Mouse (Mus musculus) embryonic facial prominence, embryonic 13.5 days (tissue): ENCODE results near the gene Noxo1. TPM values are rescaled to one million over a fixed set of nuclear protein-coding genes. Genes with fewer than 3 reads are reported as not detected.

Source experiments
- ATAC-seq: fragments of 200-750 bp; cut with Nextera tagmentation; 2 replicates; pipeline ENCODE4 v1.8.0; 2017; ENCODE audit warnings: low read depth; ENCODE audit not compliant: insufficient number of reproducible peaks, insufficient read depth, low FRiP score, low TSS enrichment
- H3K27ac ChIP-seq: fragments of 300-500 bp; sonication (generic); 2 replicates; pipeline ENCODE4 v1.5.1; 2015; ENCODE audit warnings: moderate library complexity, mild to moderate bottlenecking, inconsistent platforms
- H3K27me3 ChIP-seq: fragments of 300-500 bp; sonication (generic); 2 replicates; pipeline ENCODE4 v1.6.1; 2015; ENCODE audit warnings: mild to moderate bottlenecking, inconsistent platforms
- H3K36me3 ChIP-seq: fragments of 300-500 bp; sonication (generic); 2 replicates; pipeline ENCODE4 v1.6.1; 2015; ENCODE audit warnings: mild to moderate bottlenecking, inconsistent platforms
- H3K4me1 ChIP-seq: fragments of 300-500 bp; sonication (generic); 2 replicates; pipeline ENCODE4 v1.6.1; 2015; ENCODE audit warnings: inconsistent platforms
- H3K4me2 ChIP-seq: fragments of 300-500 bp; sonication (generic); 2 replicates; pipeline ENCODE4 v1.6.1; 2015; ENCODE audit warnings: moderate library complexity, mild to moderate bottlenecking, inconsistent platforms
- H3K4me3 ChIP-seq: fragments of 300-500 bp; sonication (generic); 2 replicates; pipeline ENCODE4 v1.5.1; 2015; ENCODE audit warnings: mild to moderate bottlenecking, inconsistent platforms
- H3K9ac ChIP-seq: fragments of 300-500 bp; sonication (generic); 2 replicates; pipeline ENCODE4 v1.6.1; 2015; ENCODE audit warnings: mild to moderate bottlenecking, inconsistent platforms
- H3K9me3 ChIP-seq: fragments of 300-500 bp; sonication (generic); 2 replicates; pipeline ENCODE4 v1.6.1; 2016; ENCODE audit warnings: inconsistent platforms
- WGBS: fragments of 180-500 bp; shearing (Covaris S2); methylation state at CpG from one replicate; pipeline ENCODE4 v1.1.7; 2015; ENCODE audit warnings: mixed read lengths; 5-methylcytosine and 5-hydroxymethylcytosine counted together
- polyA plus RNA-seq: library from polyadenylated mRNA; unstranded; fragments of >200 nt; fragmentation: Nextera tagmentation; extraction: Ambion mirVana; gene quantifications from 2 replicates; pipeline ENCODE4 v1.2.1, GENCODE M21; 2015

Noxo1 gene
- polyA plus RNA-seq: 2.6 and 3.5 TPM in 2 replicates

DNA sequence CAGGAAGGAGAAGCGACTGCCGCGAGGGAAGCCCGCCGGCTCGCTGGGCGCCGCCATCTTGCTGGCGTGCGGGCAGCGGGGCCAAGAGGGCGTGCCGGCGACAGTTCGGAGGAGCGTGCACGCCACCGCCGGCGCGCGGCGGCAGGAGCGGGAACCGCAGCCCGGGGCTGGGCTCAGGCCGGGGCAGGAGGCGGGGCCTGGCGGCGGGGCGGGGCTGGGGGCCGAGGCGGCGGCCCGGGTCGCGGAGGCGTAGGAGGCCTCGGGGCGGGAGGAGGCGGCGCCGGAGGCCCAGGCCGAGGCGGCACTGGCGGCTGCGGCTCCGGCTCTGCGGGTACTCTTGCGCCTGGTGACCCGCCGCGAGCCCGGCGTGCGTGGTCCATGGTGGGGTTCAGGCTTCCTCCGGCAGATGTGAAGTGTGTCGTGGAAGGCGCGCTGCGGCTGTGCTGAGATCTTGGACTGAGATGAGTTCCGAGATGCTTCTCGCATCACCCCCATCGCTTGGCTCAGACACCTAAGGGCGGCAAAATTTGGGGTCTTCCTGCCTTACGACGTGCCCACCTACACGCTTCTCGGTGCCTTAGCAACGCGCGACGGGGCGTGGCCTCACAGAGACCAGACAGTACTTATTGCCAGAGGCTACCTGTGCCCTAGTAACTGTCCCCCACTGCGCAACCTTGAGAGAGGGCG, at the start of gene Noxo1, which contains the start of gene Gfer:
Noxo1 (plus strand) TSS at position 224 of the 687 bp plus-strand sequence.
Gfer (minus strand) TSS at position 146 of the 687 bp plus-strand sequence.
- Histone ChIP-seq H3K4me2 (peak within 1 kb of the TSS; percentile 77), H3K9ac (peak within 1 kb of the TSS; percentile 91), H3K36me3 (peaks cover 36% of the 10 kb centered on the region), H3K27me3 (peaks cover 3% of the 10 kb centered on the region), H3K4me3 (peak within 1 kb of the TSS; percentile 82), H3K27ac (peak within 1 kb of the TSS; percentile 91), H3K9me3 (no peaks in the 10 kb centered on the region), H3K4me1 (peaks cover 31% of the 10 kb centered on the region)
- WGBS: under 1% methylated on average over 75 of the region's 76 CpGs
- ATAC-seq: peak; percentile 86

GRCm38 (mm10) chr17:24646381-24646780, 49.7 kb upstream of the Noxo1 start:
- Histone ChIP-seq H3K36me3 (peaks cover 31% of the 10 kb centered on the region), H3K27ac (no peak overlapping the region), H3K4me1 (peaks cover 44% of the 10 kb centered on the region), H3K9me3 (no peaks in the 10 kb centered on the region), H3K27me3 (0 out of 2 replicates have a peak, but pooled peaks cover 4% of the 10 kb centered on the region), H3K9ac (no peak overlapping the region), H3K4me2 (no peak overlapping the region), H3K4me3 (no peak overlapping the region)
- 85% methylated on average over 4 of the region's 4 CpGs for WGBS
- no peak for ATAC-seq

DNA sequence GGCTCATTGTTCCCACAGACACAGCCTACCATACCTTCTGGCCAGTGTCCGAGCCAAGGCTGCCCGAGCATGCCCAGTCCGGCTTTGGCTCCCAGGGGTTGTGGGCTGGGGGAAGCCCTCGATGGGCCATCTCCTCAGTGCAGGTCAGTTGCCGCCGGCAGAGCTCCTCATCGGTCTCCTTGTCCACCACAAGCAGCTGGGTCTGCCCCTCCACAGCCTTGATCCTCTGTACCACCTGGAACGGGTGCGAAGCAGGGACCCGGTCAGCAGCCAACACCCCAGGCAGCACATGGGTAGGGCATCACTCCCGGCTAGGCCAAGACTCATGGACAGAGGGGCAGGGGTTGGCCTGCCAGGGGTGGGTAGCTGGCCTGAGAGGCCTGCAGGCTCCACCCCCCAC, 48.5 kb upstream of the Noxo1 start:
- Histone ChIP-seq H3K4me1 (peaks cover 44% of the 10 kb centered on the region), H3K27me3 (0 out of 2 replicates have a peak, but pooled peaks cover 4% of the 10 kb centered on the region), H3K9me3 (no peaks in the 10 kb centered on the region), H3K9ac (peak overlapping the region; percentile 44; the same call in 1 of the 2 replicates), H3K27ac (0 out of 2 replicates have a peak overlapping the region, but pooled peaks have one; percentile 28), H3K4me2 (no peak overlapping the region), H3K4me3 (no peak overlapping the region), H3K36me3 (peaks cover 21% of the 10 kb centered on the region)
- WGBS: 83% methylated on average over 11 of the region's 11 CpGs
- ATAC-seq: no peak

GRCm38 (mm10) chr17:24648731-24649377, 47.2 kb upstream of the Noxo1 start:
- Histone ChIP-seq H3K4me3 (peak overlapping the region; percentile 88), H3K27me3 (0 out of 2 replicates have a peak, but pooled peaks cover 4% of the 10 kb centered on the region), H3K4me1 (peaks cover 41% of the 10 kb centered on the region), H3K36me3 (peaks cover 14% of the 10 kb centered on the region), H3K9me3 (no peaks in the 10 kb centered on the region), H3K27ac (no peak overlapping the region), H3K9ac (peak overlapping the region; percentile 94), H3K4me2 (peak overlapping the region; percentile 97)
- no peak for ATAC-seq
- WGBS: 73% methylated on average over 10 of the region's 10 CpGs

DNA sequence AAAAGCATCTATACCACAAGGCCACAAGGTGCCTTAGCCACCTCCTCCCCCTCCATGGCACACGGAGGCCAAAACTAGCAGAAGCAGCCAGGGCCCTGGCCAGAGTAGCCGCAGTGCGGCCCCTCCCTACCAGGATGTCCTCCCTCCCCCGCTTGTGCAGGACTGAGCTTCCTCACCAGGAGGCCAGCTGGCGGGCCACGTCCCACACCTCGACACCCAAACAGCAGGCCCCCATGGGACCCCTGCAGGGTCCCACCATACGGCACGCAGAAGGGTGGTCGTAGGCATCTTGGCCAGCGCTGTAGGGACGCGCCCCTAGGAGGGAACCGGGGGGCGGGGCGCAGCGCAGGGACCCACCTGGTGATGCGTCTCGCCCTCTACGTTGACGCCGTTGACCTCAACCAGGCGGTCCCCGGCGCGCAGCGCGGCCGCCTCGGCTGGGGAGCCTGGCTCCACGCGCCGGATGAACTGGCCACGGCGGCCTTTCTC, 46.4 kb upstream of the Noxo1 start:
- H3K36me3 ChIP-seq: peaks cover 14% of the 10 kb centered on the region
- WGBS: under 1% methylated on average over 35 of the region's 35 CpGs
- peak overlapping the region; percentile 97 for H3K4me2 ChIP-seq
- ATAC-seq: peak; percentile 4; the same call in 1 of the 2 replicates
- peaks cover 34% of the 10 kb centered on the region for H3K4me1 ChIP-seq
- H3K9ac ChIP-seq: peak overlapping the region; percentile 94
- no peaks in the 10 kb centered on the region for H3K9me3 ChIP-seq
- 0 out of 2 replicates have a peak, but pooled peaks cover 4% of the 10 kb centered on the region for H3K27me3 ChIP-seq
- peak overlapping the region; percentile 88 for H3K4me3 ChIP-seq
- peak overlapping the region; percentile 62; the same call in 1 of the 2 replicates for H3K27ac ChIP-seq

GRCm38 (mm10) chr17:24650070-24650616, 45.9 kb upstream of the Noxo1 start, which contains the start of gene Slc9a3r2:
Gene Slc9a3r2 (minus strand): TSS chr17:24650327.
- ATAC-seq: peak; percentile 68; the same call in 1 of the 2 replicates
- H3K27ac ChIP-seq: peak within 1 kb of the TSS; percentile 62; the same call in 1 of the 2 replicates
- H3K36me3 ChIP-seq: peaks cover 14% of the 10 kb centered on the region
- H3K4me2 ChIP-seq: peak within 1 kb of the TSS; percentile 97
- H3K27me3 ChIP-seq: 0 out of 2 replicates have a peak, but pooled peaks cover 4% of the 10 kb centered on the region
- WGBS: under 1% methylated on average over 41 of the region's 41 CpGs
- H3K4me1 ChIP-seq: peaks cover 29% of the 10 kb centered on the region
- peak within 1 kb of the TSS; percentile 94 for H3K9ac ChIP-seq
- peak within 1 kb of the TSS; percentile 88 for H3K4me3 ChIP-seq
- no peaks in the 10 kb centered on the region for H3K9me3 ChIP-seq

DNA sequence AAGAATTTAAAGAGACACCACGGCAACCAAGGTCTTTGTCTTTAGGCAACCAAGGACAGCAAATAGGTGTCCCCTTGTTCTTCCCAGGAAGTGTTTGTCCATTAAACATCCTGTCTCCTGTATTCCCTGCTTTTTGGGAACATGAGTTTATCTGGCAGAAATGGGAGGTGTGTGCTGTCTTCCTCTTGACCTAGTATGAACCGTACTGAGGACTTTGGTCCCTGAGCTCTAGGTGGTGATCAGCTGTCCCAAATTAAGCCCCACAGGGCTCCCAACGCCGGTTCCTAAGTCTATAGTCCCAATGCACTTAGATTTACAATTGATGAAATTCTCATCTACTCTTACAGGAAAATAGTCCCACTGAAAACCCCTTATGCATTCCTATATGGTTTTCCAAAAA, 45.3 kb upstream of the Noxo1 start:
- Histone ChIP-seq H3K9me3 (no peaks in the 10 kb centered on the region), H3K4me3 (peak overlapping the region; percentile 88), H3K9ac (0 out of 2 replicates have a peak overlapping the region, but pooled peaks have one; percentile 94), H3K36me3 (peaks cover 7% of the 10 kb centered on the region), H3K4me2 (peak overlapping the region; percentile 97), H3K4me1 (peaks cover 25% of the 10 kb centered on the region), H3K27ac (no peak overlapping the region), H3K27me3 (0 out of 2 replicates have a peak, but pooled peaks cover 4% of the 10 kb centered on the region)
- no peak for ATAC-seq
- WGBS: 66% methylated on average over 4 of the region's 4 CpGs

DNA sequence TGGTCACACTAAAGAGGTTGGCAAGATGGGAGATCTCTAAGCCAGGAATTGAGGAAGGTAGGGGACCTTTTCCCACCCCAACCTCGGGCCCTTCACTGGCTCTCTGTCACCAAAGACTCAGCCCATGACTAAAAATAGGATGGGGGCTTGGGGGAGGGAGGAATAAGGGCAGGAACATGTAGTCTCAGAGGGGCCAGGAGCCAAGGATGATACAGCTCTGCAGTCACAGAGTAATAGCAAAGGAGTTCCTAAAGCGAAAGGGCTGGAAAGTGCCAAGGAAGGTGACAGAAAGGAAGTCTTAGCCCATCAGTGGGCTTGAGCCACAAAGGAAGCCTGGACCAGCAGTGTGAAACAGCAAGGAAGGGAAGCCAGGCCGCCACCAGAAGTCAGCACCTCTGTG, 44.2 kb upstream of the Noxo1 start:
- Histone ChIP-seq H3K9ac (no peak overlapping the region), H3K4me2 (no peak overlapping the region), H3K9me3 (no peaks in the 10 kb centered on the region), H3K36me3 (peaks cover 7% of the 10 kb centered on the region), H3K27ac (no peak overlapping the region), H3K4me3 (no peak overlapping the region), H3K4me1 (peaks cover 25% of the 10 kb centered on the region), H3K27me3 (peaks cover 13% of the 10 kb centered on the region)
- ATAC-seq: no peak
- WGBS: 80% methylated on average over 3 of the region's 3 CpGs

DNA sequence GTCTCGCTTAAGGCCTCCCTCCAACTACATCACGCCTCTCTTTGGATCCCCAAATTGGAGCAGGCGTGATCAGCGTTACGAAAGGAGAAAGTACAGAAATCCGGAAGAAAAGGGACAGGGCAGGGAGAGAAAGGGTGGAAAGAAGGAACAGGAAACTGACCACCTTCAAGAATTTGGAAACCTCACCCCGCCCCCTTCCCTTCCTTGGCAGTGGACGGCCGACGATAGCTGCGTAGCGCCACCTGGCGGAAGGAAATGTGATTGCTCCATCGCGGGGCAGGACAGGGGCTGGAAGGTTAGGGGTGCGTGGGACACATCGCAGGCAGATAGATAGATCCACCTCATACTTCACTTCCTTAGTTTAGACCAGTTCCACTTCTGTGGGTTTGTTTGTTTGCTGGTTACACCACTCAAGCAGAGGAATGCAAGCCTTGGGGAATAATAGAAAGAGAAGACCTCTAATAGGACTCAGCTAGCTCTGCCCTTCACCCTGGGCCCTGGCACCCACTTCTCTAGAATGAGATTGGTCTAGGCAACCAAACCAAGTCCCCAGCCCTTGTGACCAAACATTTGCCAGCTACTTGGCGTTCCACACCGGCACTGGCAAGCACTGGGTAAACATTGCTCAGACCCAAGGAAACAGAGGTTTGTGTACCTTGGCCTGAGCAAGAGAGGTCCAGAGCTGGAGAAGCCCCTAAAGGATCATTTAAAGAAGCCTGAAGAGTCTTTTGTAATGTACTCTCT, 41.9 kb upstream of the Noxo1 start:
- Histone ChIP-seq H3K9ac (peak overlapping the region; percentile 37; the same call in 1 of the 2 replicates), H3K27ac (0 out of 2 replicates have a peak overlapping the region, but pooled peaks have one; percentile 23), H3K4me2 (peak overlapping the region; percentile 59), H3K36me3 (no peaks in the 10 kb centered on the region), H3K4me1 (peaks cover 25% of the 10 kb centered on the region), H3K27me3 (peaks cover 37% of the 10 kb centered on the region), H3K4me3 (peak overlapping the region; percentile 36), H3K9me3 (no peaks in the 10 kb centered on the region)
- 5% methylated on average over 19 of the region's 19 CpGs for WGBS
- no peak for ATAC-seq

- Histone ChIP-seq H3K9me3 (no peaks in the 10 kb centered on the region), H3K4me2 (no peak overlapping the region), H3K27me3 (peaks cover 45% of the 10 kb centered on the region), H3K9ac (no peak overlapping the region), H3K27ac (no peak overlapping the region), H3K4me3 (no peak overlapping the region), H3K36me3 (no peaks in the 10 kb centered on the region), H3K4me1 (peaks cover 20% of the 10 kb centered on the region)
- no peak for ATAC-seq
- 67% methylated on average over 4 of the region's 4 CpGs for WGBS
These were observed 41.1 kb upstream of the Noxo1 start for GRCm38 (mm10) chr17:24654969-24655368.
